Mouse (Mus musculus) adrenal gland, postnatal 36 days (tissue): Measurements from ENCODE around the gene Yy1. TPM values are rescaled to one million over a fixed set of nuclear protein-coding genes. Genes with fewer than 3 reads are reported as not detected.
A peak's percentile ranks its signal among the peaks of the same experiment; 100 is the strongest.

Experiments used
- DNase-seq, 2 experiments: peaks; one replicate each; pipeline ENCODE4 v3.0.0; 2021; ENCODE audit warnings: mixed read lengths in 1 of 2
- microRNA-seq: library from miRNA; unstranded; fragments of <30 nt; microRNA quantifications from one replicate; pipeline ENCODE4 v1.2.0, GENCODE M21; 2021
- total RNA-seq, 2 experiments: library from RNA; stranded (reverse); gene quantifications; 2 replicates each; pipeline ENCODE4 v1.2.3; 2021

Gene Yy1
- total RNA-seq, 2 experiments from 2014 or later = 69.4 to 84.1 TPM

- DNase-seq = no peak
Observed at GRCm38 (mm10) chr12:108857109-108857508, 64.3 kb downstream of the Yy1 start.

GRCm38 (mm10) chr12:108857589-108858184 lies 64.9 kb downstream of the Yy1 start:
- no peak for DNase-seq

- no peak for DNase-seq
Observed at GRCm38 (mm10) chr12:108858486-108858885, 65.7 kb downstream of the Yy1 start.

DNA sequence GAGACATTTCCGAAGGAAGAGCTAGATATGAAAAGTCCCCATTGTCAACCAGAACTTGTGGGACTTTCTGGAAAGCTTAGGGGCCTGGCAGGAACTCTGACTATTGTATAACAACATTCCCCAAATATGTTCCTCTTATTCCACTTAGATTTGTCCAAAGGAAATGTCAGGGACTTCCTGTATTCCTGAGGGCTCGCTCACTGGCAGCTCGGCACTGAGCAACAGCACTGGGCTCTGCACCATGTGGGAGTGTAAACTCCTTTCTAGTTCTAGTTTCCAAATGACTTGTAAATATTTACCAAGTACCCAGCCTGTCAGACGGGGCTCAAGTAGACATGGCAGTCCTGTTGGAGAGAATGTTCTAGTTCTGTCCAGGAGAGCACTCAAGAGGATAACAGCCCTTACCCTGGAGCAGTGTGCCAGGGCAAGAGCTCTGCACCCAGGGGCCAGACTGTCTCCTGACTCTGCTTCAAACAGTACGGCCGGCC lies 72.3 kb downstream of the Yy1 start:
- no peak for DNase-seq

- DNase-seq = no peak
Observed at GRCm38 (mm10) chr12:108869575-108869974, 76.8 kb downstream of the Yy1 start.

Small RNA genes within 50 kb of the gene (microRNA-seq; reads per million reads assigned to microRNA genes)
- gene Mir345 = 93.8 reads per million, percentile 52 among the genes with 10 or more reads in this experiment

Other genes starting within 250 kb of the Yy1 start
- 10 to 100 TPM; 48.8 to 49.6 TPM for gene Evl, start 238.3 kb upstream of the Yy1 start, total RNA-seq
- gene Degs2, start 90.7 kb upstream of the Yy1 start, total RNA-seq = under 1 TPM in 1 of 2 experiments, not detected in 1; 0.23 TPM
- 10 to 100 TPM; 13.6 to 19.5 TPM for gene Slc25a29, start 42.9 kb downstream of the Yy1 start, total RNA-seq
- 10 to 100 TPM; 11.2 to 13.5 TPM for gene Slc25a47, start 43.1 kb downstream of the Yy1 start, total RNA-seq
- gene Wdr25, start 100.7 kb downstream of the Yy1 start, total RNA-seq = 1 to 10 TPM; 5.8 to 8.1 TPM
- 10 to 100 TPM; 59.0 to 63.1 TPM for gene Wars, start 101.2 kb downstream of the Yy1 start, total RNA-seq